Mouse (Mus musculus) midbrain, embryonic 12.5 days (tissue): ENCODE results near the gene Ccl7. TPM values are rescaled to one million over a fixed set of nuclear protein-coding genes. Genes with fewer than 3 reads are reported as not detected.

Experiments used
- ATAC-seq: fragments of 200-750 bp; cut with Nextera tagmentation; 2 replicates; pipeline ENCODE4 v1.8.0; 2017; ENCODE audit warnings: low read depth, moderate TSS enrichment, moderate library complexity; ENCODE audit not compliant: low FRiP score
- H3K27ac ChIP-seq: fragments of 300-500 bp; sonication (generic); replicated peaks from 2 replicates; pipeline ENCODE4 v1.5.1; 2016; ENCODE audit warnings: mild to moderate bottlenecking
- H3K27me3 ChIP-seq: fragments of 300-500 bp; sonication (generic); 2 replicates; pipeline ENCODE4 v1.6.1; 2016; ENCODE audit warnings: mild to moderate bottlenecking
- H3K36me3 ChIP-seq: fragments of 300-500 bp; sonication (generic); 2 replicates; pipeline ENCODE4 v1.6.1; 2016
- H3K4me1 ChIP-seq: fragments of 300-500 bp; sonication (generic); 2 replicates; pipeline ENCODE4 v1.6.1; 2016
- H3K4me2 ChIP-seq: fragments of 300-500 bp; sonication (generic); replicated peaks from 2 replicates; pipeline ENCODE4 v1.6.1; 2016; ENCODE audit warnings: mild to moderate bottlenecking, moderate library complexity
- H3K4me3 ChIP-seq: fragments of 300-500 bp; sonication (generic); 2 replicates; pipeline ENCODE4 v1.5.1; 2016; ENCODE audit warnings: mild to moderate bottlenecking
- H3K9ac ChIP-seq: fragments of 300-500 bp; sonication (generic); replicated peaks from 2 replicates; pipeline ENCODE4 v1.6.1; 2016; ENCODE audit warnings: mild to moderate bottlenecking, moderate library complexity
- H3K9me3 ChIP-seq: fragments of 300-500 bp; sonication (generic); 2 replicates; pipeline ENCODE4 v1.6.1; 2016; ENCODE audit warnings: mild to moderate bottlenecking
- WGBS: fragments of 180-500 bp; shearing (Covaris S2); methylation state at CpG from one replicate; pipeline ENCODE4 v1.1.7; 2016; 5-methylcytosine and 5-hydroxymethylcytosine counted together
- polyA plus RNA-seq: library from polyadenylated mRNA; unstranded; fragments of >200 nt; fragmentation: Nextera tagmentation; extraction: Ambion mirVana; gene quantifications from 2 replicates; pipeline ENCODE4 v1.2.1, GENCODE M21; 2016

Gene Ccl7
- 0.60 and 1.8 TPM in 2 replicates for polyA plus RNA-seq

DNA sequence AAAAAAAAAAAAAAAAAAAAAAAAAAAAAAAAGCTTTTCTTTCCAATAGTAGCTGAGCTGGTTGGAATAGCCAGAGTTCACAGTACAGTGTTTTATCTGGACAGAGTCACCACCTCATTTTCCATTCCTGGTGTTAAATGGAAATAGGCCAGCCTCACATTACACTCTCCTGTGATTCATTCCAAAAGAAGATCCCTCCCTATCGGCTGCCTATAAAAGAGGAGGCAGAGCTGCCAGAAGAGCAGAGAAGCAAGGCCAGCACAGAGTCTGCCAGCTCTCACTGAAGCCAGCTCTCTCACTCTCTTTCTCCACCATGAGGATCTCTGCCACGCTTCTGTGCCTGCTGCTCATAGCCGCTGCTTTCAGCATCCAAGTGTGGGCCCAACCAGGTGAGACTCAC, at the start of gene Ccl7:
Gene Ccl7 (plus strand): TSS at position 242 of the 400 bp plus-strand sequence.
- Histone ChIP-seq H3K27ac (no peak within 1 kb of the TSS), H3K4me1 (no peaks in the 10 kb centered on the region), H3K9ac (no peak within 1 kb of the TSS), H3K4me3 (no peak within 1 kb of the TSS), H3K27me3 (no peaks in the 10 kb centered on the region), H3K4me2 (no peak within 1 kb of the TSS), H3K36me3 (no peaks in the 10 kb centered on the region), H3K9me3 (no peaks in the 10 kb centered on the region)
- WGBS, result 83% methylated on average over 3 of the region's 3 CpGs
- ATAC-seq, result no peak

DNA sequence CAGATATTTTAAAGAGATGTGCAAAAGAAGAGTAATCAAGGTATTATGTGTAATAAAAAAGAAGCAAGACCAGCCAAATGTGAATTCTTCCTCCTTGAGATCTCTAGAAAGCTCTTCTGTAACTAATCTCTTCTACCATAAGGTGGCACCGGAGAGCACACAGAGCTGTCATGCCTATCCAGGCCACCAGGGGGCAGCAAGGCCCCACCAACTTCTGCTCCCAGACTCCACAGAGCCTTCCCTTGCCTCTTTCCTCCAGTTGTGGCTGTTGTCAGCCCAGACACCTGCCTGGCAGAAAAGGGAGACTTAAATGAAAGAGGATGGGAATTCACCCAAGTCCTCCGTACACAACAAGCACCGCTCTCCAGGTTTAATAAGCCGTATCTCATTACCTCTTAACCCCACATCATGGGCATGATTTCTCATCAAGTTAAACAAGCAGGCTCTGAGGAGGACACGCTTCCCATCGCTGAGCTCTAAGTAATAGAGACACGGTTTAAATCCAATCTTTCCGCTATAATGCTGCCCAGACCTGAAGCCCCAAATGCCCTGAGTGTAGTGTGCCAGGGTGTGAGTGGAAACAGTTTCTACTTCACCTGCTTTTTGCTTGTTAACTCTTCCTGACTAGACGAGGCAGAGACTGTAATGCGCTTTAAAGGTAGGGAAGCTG, 49.2 kb upstream of the Ccl7 start:
- Histone ChIP-seq H3K4me2 (no peak overlapping the region), H3K27ac (no peak overlapping the region), H3K4me3 (no peak overlapping the region), H3K36me3 (no peaks in the 10 kb centered on the region), H3K9me3 (no peaks in the 10 kb centered on the region), H3K9ac (no peak overlapping the region), H3K27me3 (no peaks in the 10 kb centered on the region), H3K4me1 (no peaks in the 10 kb centered on the region)
- no peak for ATAC-seq
- WGBS, result 68% methylated on average over 10 of the region's 10 CpGs

DNA sequence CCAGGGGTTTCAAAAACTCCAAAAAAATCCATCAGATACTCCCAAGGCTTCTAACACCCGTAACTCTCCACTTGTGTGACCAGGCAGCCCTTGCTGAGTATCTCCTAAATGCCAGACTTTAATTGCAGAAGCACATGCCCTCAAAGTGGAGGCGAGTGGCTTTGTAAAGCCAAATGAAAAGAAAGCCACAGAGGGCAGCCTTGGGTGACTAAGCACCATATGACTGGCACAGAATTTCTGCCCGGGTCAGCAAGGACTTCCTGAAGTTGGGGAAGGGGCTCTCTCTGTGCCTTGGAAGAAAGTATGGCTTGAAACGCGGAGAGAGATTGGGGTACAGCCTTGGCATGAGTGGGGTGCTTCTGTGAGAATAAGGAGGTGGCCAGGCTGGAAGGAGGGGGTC, 48.4 kb upstream of the Ccl7 start:
- ATAC-seq, result no peak
- Histone ChIP-seq H3K9ac (no peak overlapping the region), H3K9me3 (no peaks in the 10 kb centered on the region), H3K27ac (no peak overlapping the region), H3K27me3 (no peaks in the 10 kb centered on the region), H3K36me3 (no peaks in the 10 kb centered on the region), H3K4me1 (no peaks in the 10 kb centered on the region), H3K4me2 (no peak overlapping the region), H3K4me3 (no peak overlapping the region)
- 82% methylated on average over 5 of the region's 5 CpGs for WGBS

DNA sequence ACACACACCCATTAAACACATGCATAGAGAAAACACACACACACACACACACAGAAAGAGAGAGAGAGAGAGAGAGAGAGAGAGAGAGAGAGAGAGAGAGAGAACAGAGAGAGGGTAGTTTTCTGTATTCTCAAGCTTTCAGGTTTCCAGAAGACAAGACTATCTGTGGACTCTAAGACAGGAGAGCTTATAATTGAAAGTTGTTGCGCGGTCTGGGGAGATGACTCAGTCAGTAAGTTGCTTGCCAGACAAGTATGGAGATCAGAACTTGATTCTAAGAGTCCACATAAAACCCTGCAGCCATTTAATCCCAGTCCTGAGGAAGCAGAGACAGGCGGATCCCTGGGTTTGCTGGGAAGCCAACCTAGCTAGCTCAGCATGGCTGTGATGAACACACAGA, 46.9 kb upstream of the Ccl7 start:
- H3K4me2 ChIP-seq, result no peak overlapping the region
- no peaks in the 10 kb centered on the region for H3K27me3 ChIP-seq
- ATAC-seq, result no peak
- H3K27ac ChIP-seq, result no peak overlapping the region
- no peak overlapping the region for H3K9ac ChIP-seq
- H3K36me3 ChIP-seq, result no peaks in the 10 kb centered on the region
- H3K4me3 ChIP-seq, result no peak overlapping the region
- no peaks in the 10 kb centered on the region for H3K4me1 ChIP-seq
- H3K9me3 ChIP-seq, result no peaks in the 10 kb centered on the region
- 99% methylated on average over 3 of the region's 3 CpGs for WGBS

DNA sequence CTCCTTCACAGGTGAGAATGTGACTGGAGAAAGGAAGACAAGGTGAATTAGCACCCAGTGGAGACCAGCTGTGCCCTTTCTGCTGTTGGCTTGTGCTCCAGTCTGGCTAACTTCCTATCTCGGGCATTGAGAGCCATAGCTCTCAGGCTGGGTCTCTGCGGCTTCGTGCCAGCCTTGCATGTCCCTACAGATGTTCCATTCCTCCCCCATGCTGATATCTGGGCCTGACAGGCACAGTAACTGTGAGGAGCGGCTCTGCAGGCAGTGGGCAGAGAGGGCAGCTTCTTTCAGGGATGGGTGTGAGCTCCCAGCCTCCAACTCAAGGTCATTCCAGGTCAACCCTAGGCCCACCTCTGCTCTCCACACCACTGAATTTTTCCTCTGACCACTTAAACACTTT, 46.0 kb upstream of the Ccl7 start:
- H3K27ac ChIP-seq, result no peak overlapping the region
- no peaks in the 10 kb centered on the region for H3K4me1 ChIP-seq
- H3K4me3 ChIP-seq, result no peak overlapping the region
- no peaks in the 10 kb centered on the region for H3K36me3 ChIP-seq
- ATAC-seq, result no peak
- no peak overlapping the region for H3K4me2 ChIP-seq
- no peak overlapping the region for H3K9ac ChIP-seq
- 77% methylated on average over 4 of the region's 4 CpGs for WGBS
- no peaks in the 10 kb centered on the region for H3K27me3 ChIP-seq
- H3K9me3 ChIP-seq, result no peaks in the 10 kb centered on the region

DNA sequence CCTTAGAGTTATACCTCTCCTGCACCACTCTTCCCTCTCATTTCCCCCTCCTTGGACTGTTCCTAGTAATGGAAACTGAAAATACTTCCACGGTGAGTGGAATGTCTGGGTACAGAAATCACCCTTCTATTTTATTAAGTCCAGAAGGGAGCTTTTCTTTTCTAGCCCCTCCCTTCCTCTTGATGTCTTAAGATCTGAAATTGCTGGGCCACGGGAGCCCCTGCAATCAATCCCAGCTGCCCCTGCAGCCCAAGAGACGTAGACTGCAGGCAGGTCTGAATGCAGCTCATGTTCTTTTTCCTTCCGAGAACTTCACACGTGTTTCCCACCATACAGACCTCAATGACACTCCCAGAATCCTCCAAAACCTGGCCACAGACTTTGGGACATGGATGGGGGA, 44.9 kb upstream of the Ccl7 start:
- Histone ChIP-seq H3K27ac (no peak overlapping the region), H3K9ac (no peak overlapping the region), H3K36me3 (no peaks in the 10 kb centered on the region), H3K4me2 (no peak overlapping the region), H3K4me3 (no peak overlapping the region), H3K27me3 (no peaks in the 10 kb centered on the region), H3K4me1 (no peaks in the 10 kb centered on the region), H3K9me3 (no peaks in the 10 kb centered on the region)
- no peak for ATAC-seq
- WGBS, result 62% methylated on average over 5 of the region's 5 CpGs

DNA sequence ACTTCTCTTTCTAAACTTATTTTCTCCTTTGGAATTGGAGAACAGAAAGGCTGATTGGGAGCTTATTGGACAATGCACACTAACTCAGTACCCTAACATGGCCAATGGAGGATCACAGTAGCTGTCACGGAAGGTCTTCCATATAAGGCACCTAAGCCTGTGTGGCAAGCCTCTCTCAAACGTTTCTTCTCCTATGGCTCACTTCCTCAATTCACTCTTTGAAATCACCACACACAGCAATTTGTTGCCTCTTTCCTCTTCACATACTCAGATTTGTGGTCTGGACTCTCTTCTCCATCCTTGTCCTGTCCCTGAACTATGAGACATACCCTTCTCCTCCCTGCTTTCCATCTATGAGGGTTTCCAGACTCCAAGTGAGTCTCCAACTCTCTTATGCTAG, 40.7 kb upstream of the Ccl7 start:
- H3K27ac ChIP-seq, result no peak overlapping the region
- no peak overlapping the region for H3K9ac ChIP-seq
- H3K9me3 ChIP-seq, result no peaks in the 10 kb centered on the region
- 79% methylated on average over 2 of the region's 2 CpGs for WGBS
- no peaks in the 10 kb centered on the region for H3K36me3 ChIP-seq
- no peaks in the 10 kb centered on the region for H3K4me1 ChIP-seq
- no peak for ATAC-seq
- H3K4me2 ChIP-seq, result no peak overlapping the region
- no peak overlapping the region for H3K4me3 ChIP-seq
- H3K27me3 ChIP-seq, result no peaks in the 10 kb centered on the region

DNA sequence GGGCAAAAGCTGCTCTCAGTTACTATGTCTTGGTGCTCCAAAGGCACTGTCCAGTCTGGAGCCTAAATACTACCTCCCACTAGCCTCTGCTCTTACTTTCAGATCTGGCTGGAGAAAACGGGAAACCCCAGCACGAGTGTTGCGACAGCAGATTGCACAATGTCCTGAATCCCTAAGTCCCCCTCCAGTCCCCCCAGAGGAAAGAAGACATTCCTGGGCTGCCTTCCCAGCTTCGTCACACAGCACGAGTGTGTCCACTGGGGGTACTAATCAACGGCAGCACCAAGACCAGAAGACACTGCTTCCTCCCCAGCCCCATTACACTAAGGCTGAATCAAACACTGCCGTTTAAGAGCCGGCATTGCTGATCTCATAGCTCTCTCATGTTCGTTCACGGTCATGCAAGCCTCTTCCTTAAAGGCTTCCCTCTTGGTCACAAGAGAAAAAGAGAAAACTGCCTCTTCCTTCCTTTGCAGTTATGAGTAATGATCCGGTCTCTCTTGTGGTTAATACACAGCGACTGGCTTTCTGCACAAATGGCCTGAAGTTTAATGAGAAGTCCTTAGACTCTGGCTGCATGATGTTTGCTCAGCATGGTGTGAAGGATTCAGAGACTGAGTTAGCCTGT, 38.6 kb upstream of the Ccl7 start:
- no peak overlapping the region for H3K4me3 ChIP-seq
- H3K4me1 ChIP-seq, result no peaks in the 10 kb centered on the region
- H3K27ac ChIP-seq, result no peak overlapping the region
- no peak for ATAC-seq
- no peaks in the 10 kb centered on the region for H3K27me3 ChIP-seq
- no peaks in the 10 kb centered on the region for H3K36me3 ChIP-seq
- 71% methylated on average over 12 of the region's 12 CpGs for WGBS
- no peaks in the 10 kb centered on the region for H3K9me3 ChIP-seq
- no peak overlapping the region for H3K9ac ChIP-seq
- H3K4me2 ChIP-seq, result no peak overlapping the region

DNA sequence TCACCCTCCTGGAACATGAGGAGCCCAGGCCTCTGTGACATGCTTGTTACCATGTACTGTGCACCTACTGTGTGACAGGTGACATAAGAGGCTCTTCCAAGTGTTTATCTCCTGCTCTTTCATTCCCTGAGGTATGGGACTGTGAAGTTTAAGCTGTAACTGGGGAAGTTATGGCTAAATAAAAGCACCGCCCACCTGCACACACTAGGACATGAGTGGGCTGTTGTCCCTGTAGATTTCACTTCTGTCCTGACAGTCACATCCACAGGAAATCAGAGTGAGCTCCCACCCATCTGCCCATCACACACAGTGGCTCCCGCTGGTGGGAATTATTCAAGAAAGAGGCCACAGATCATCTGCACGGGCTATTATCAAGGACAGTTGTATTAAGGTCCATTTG, 35.4 kb upstream of the Ccl7 start:
- Histone ChIP-seq H3K36me3 (no peaks in the 10 kb centered on the region), H3K27me3 (no peaks in the 10 kb centered on the region), H3K4me3 (no peak overlapping the region), H3K9me3 (no peaks in the 10 kb centered on the region), H3K4me1 (no peaks in the 10 kb centered on the region), H3K9ac (no peak overlapping the region), H3K4me2 (no peak overlapping the region), H3K27ac (no peak overlapping the region)
- 88% methylated on average over 3 of the region's 3 CpGs for WGBS
- no peak for ATAC-seq

DNA sequence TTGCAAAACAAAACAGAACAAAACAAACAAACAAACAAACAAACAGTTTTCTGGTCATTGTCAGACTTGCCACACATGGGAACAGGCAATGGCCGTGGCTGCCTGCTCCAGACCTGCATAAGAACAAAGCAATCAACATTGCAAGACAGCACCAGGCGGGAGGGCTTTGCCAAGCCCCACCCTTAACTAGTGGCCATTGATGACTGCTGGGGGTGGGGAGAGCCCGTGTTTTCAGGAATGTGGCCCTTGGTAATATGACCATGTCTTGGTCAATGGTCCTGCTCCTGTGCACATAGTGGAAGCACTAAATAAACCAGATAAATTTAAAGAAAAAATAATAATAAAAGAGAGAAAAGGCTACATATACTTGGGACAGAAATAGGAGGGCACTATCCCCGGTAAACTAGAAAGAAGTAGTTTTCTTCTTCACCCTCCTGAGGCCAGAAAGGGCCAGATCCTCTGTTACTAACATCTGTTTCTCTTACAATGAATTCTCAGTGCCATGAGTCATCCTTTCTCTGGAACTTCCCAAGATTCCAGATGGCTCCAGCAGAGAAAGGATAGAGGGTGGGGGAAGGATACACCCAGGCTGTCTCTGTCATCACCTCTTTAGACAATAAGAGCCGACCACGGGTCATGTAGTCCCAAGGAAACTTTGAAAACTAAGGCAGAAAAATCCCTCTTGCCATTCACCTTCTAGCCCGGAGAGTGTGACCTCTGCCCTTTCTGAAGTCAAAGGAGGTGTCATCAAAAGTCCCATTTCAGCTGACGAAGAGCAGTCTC, 33.9 kb upstream of the Ccl7 start:
- Histone ChIP-seq H3K4me3 (no peak overlapping the region), H3K4me1 (no peaks in the 10 kb centered on the region), H3K27me3 (no peaks in the 10 kb centered on the region), H3K27ac (no peak overlapping the region), H3K36me3 (no peaks in the 10 kb centered on the region), H3K4me2 (no peak overlapping the region), H3K9me3 (no peaks in the 10 kb centered on the region), H3K9ac (no peak overlapping the region)
- 70% methylated on average over 8 of the region's 8 CpGs for WGBS
- no peak for ATAC-seq

DNA sequence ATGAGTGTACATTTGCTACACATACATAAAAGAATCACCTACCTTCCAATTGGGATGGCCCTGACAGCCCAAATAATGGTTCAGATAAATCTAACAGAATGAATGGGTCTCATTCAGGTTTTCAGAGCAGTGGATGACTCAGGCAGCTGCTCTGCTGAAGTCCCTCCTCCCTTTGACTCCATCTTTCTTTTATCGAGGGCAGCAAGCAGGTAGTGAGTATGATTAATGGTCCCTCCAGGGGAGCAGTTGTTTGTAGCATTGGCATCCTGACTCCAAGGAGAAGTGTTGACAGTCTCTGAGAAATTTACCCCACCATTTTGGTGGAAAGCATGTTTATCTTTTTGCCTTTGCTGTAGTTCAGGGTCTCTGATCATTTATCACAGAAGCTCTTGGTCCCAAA, 31.8 kb upstream of the Ccl7 start:
- ATAC-seq, result no peak
- Histone ChIP-seq H3K9me3 (no peaks in the 10 kb centered on the region), H3K4me2 (no peak overlapping the region), H3K4me1 (no peaks in the 10 kb centered on the region), H3K9ac (no peak overlapping the region), H3K4me3 (no peak overlapping the region), H3K27me3 (no peaks in the 10 kb centered on the region), H3K36me3 (no peaks in the 10 kb centered on the region), H3K27ac (no peak overlapping the region)
- 77% methylated on average over 1 of the region's 1 CpGs for WGBS

DNA sequence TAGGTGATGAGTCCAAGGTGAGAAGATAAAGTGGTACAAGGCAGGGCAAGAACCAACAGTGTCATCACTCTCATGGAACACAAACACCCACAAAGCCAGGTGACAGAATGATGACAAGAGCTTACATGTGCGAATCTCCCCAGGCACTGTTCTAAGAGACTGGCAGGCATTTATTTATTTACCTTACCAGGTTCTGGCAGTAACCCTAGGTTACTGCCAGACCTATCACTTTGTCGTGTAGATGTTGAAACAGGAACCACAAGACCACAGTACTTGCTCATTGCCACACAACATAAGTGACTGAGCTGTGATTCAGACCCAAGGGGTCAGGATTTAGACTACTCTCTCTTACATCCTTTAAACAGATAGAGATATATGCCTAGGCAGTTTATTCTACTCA, 30.4 kb upstream of the Ccl7 start:
- Histone ChIP-seq H3K9ac (no peak overlapping the region), H3K4me3 (no peak overlapping the region), H3K4me1 (no peaks in the 10 kb centered on the region), H3K9me3 (no peaks in the 10 kb centered on the region), H3K4me2 (no peak overlapping the region), H3K27ac (no peak overlapping the region), H3K27me3 (no peaks in the 10 kb centered on the region), H3K36me3 (no peaks in the 10 kb centered on the region)
- ATAC-seq, result no peak
- 76% methylated on average over 2 of the region's 2 CpGs for WGBS
